In the genomic region with DNA sequence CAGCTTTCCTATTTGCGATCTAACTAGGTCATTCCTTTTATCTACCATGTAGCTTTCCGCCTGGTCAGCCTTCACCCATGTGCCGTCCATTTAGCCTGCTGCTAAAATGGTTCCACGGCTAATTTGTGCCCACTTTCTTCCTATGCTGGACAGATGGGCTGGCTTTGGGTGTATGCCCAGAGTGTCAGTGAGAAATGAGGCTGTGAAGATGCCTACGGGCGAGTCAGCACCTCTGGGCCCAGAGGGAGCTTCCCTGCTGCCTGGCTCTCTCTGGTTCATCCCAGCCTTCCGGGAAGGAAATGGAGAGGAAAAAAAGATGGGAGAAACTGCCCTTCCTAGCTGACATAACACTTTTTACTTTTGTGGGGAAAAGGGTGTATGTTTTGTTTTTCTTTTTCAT, we compare ENCODE assay signal across 21 mouse cellular contexts. TPM values are rescaled to one million over a fixed set of nuclear protein-coding genes. Genes with fewer than 3 reads are reported as not detected.
"Had no signal": no experiment of that assay in that cellular context is flagged by ENCODE, and none has a peak within 500 bp of the region (broad histone marks: within the 10 kb centered on the region; RNA-seq: fewer than 3 reads in every experiment).

No protein-coding gene starts in this region.

- H3K27me3 ChIP-seq: liver, embryonic 15.5 days; lung, embryonic 15.5 days; midbrain, embryonic 13.5 days; neural tube, embryonic 13.5 days had no signal

- H3K27ac ChIP-seq: kidney, postnatal 0 days; limb, embryonic 10.5 days; limb, embryonic 13.5 days; liver, embryonic 12.5 days; liver, embryonic 15.5 days; lung, embryonic 15.5 days; midbrain, embryonic 10.5 days; midbrain, embryonic 13.5 days; neural tube, embryonic 13.5 days; stomach, postnatal 0 days had no signal

- DNase-seq: kidney, adult 2 months; kidney, postnatal 36 days; liver; lung, adult 18-20 months; lung, postnatal 10 days; right cerebral cortex, adult 18-20 months; right cerebral cortex, postnatal 14 days; right cerebral cortex, postnatal 4 days; thymus, postnatal 25 days had no signal

- H3K4me1 ChIP-seq: liver, embryonic 12.5 days; liver, embryonic 15.5 days; lung, embryonic 15.5 days; megakaryocyte, embryonic 14.5 days; midbrain, embryonic 10.5 days; midbrain, embryonic 13.5 days had no signal

- H3K4me3 ChIP-seq: limb, embryonic 10.5 days; limb, embryonic 13.5 days; liver, embryonic 12.5 days; liver, embryonic 15.5 days; lung, embryonic 15.5 days; megakaryocyte, embryonic 14.5 days; midbrain, embryonic 10.5 days; midbrain, embryonic 13.5 days; myocyte; neural tube, embryonic 13.5 days had no signal

- H3K36me3 ChIP-seq: limb, embryonic 10.5 days; limb, embryonic 13.5 days; liver, embryonic 12.5 days; liver, embryonic 15.5 days; lung, embryonic 15.5 days; midbrain, embryonic 10.5 days; midbrain, embryonic 13.5 days; neural tube, embryonic 13.5 days had no signal

RNA-seq across cellular contexts. Expression of a gene that starts 36.1 kb away (rescaled TPM):
- polyA plus RNA-seq: kidney, adult 2 months; liver, embryonic 12.5 days; liver, embryonic 15.5 days; lung, embryonic 15.5 days; myocyte had no signal
